Mouse (Mus musculus): ENCODE measurements around the gene Rac2.

Gene Rac2

GRCm38 (mm10) chr15:78585404-78585803 is 12.8 kb upstream of the Rac2 start:
- TF ChIP-seq NANOG (IDR thresholded peaks at IDR 0.05; ENCODE audit: borderline replicate concordance, low read length) (no peak), CTCF (conservative IDR thresholded peaks at IDR 0.05; ENCODE audit: low read length) (no peak), POU5F1 (IDR thresholded peaks at IDR 0.05; ENCODE audit: borderline replicate concordance, low read length) (no peak)
- H3K9me3 ChIP-seq (ENCODE audit: low read length), result peaks cover 6% of the 10 kb centered on the region; the same call in 1 of the 2 replicates
- no peaks in the 10 kb centered on the region for H3K36me3 ChIP-seq (ENCODE audit: insufficient read depth, low read length)

GRCm38 (mm10) chr15:78583352-78583751 is 10.8 kb upstream of the Rac2 start:
- TF ChIP-seq NANOG (IDR thresholded peaks at IDR 0.05; ENCODE audit: borderline replicate concordance, low read length) (no peak), POU5F1 (IDR thresholded peaks at IDR 0.05; ENCODE audit: borderline replicate concordance, low read length) (no peak)
- peaks cover 6% of the 10 kb centered on the region; the same call in 1 of the 2 replicates for H3K9me3 ChIP-seq (ENCODE audit: low read length)
- peaks cover 65% of the 10 kb centered on the region for H3K4me1 ChIP-seq (replicated peaks; ENCODE audit: low read depth, low read length)
- no peaks in the 10 kb centered on the region for H3K36me3 ChIP-seq (ENCODE audit: insufficient read depth, low read length)
- H3K4me3 ChIP-seq (replicated peaks; ENCODE audit: low read length), result 0 out of 2 replicates have a peak overlapping the region, but pooled peaks have one; percentile 14
- no peaks in the 10 kb centered on the region for H3K27me3 ChIP-seq (ENCODE audit: insufficient read depth, low read length)

More at GRCm38 (mm10) chr15:78585404-78585803, 12.8 kb upstream of the Rac2 start:
- peaks cover 62% of the 10 kb centered on the region for H3K4me1 ChIP-seq (replicated peaks; ENCODE audit: low read depth, low read length)
- no peaks in the 10 kb centered on the region for H3K27me3 ChIP-seq (ENCODE audit: insufficient read depth, low read length)
- H3K4me3 ChIP-seq (replicated peaks; ENCODE audit: low read length), result no peak overlapping the region

- Histone ChIP-seq H3K36me3 (ENCODE audit: insufficient read depth, low read length) (no peaks in the 10 kb centered on the region), H3K27me3 (ENCODE audit: insufficient read depth, low read length) (peaks cover 7% of the 10 kb centered on the region), H3K9me3 (ENCODE audit: low read length) (no peaks in the 10 kb centered on the region), H3K4me3 (replicated peaks; ENCODE audit: low read length) (no peak overlapping the region), H3K4me1 (replicated peaks; ENCODE audit: low read depth, low read length) (peaks cover 65% of the 10 kb centered on the region)
- TF ChIP-seq NANOG (IDR thresholded peaks at IDR 0.05; ENCODE audit: borderline replicate concordance, low read length) (peak; percentile 56; the same call in 1 of the 2 replicates), POU5F1 (IDR thresholded peaks at IDR 0.05; ENCODE audit: borderline replicate concordance, low read length) (no peak)
Measured at GRCm38 (mm10) chr15:78576284-78576810, 3.8 kb upstream of the Rac2 start.

- Histone ChIP-seq H3K9me3 (ENCODE audit: low read length) (no peaks in the 10 kb centered on the region), H3K27me3 (ENCODE audit: insufficient read depth, low read length) (peaks cover 7% of the 10 kb centered on the region), H3K36me3 (ENCODE audit: insufficient read depth, low read length) (no peaks in the 10 kb centered on the region), H3K4me1 (replicated peaks; ENCODE audit: low read depth, low read length) (peaks cover 57% of the 10 kb centered on the region), H3K4me3 (replicated peaks; ENCODE audit: low read length) (peak overlapping the region; percentile 43)
- no peak for TF ChIP-seq POU5F1 (IDR thresholded peaks at IDR 0.05; ENCODE audit: borderline replicate concordance, low read length)
- TF ChIP-seq CTCF (conservative IDR thresholded peaks at IDR 0.05; ENCODE audit: low read length), result no peak
- TF ChIP-seq NANOG (IDR thresholded peaks at IDR 0.05; ENCODE audit: borderline replicate concordance, low read length), result no peak
Measured at GRCm38 (mm10) chr15:78572270-78572600, 348 bp downstream of the Rac2 start.

- Histone ChIP-seq H3K27me3 (ENCODE audit: insufficient read depth, low read length) (peaks cover 7% of the 10 kb centered on the region), H3K4me3 (replicated peaks; ENCODE audit: low read length) (peak overlapping the region; percentile 43; the same call in 1 of the 2 replicates), H3K36me3 (ENCODE audit: insufficient read depth, low read length) (no peaks in the 10 kb centered on the region), H3K4me1 (replicated peaks; ENCODE audit: low read depth, low read length) (peaks cover 52% of the 10 kb centered on the region), H3K9me3 (ENCODE audit: low read length) (no peaks in the 10 kb centered on the region)
- TF ChIP-seq POU5F1 (IDR thresholded peaks at IDR 0.05; ENCODE audit: borderline replicate concordance, low read length) (no peak), NANOG (IDR thresholded peaks at IDR 0.05; ENCODE audit: borderline replicate concordance, low read length) (no peak), CTCF (conservative IDR thresholded peaks at IDR 0.05; ENCODE audit: low read length) (no peak)
Measured at GRCm38 (mm10) chr15:78571554-78572269, 871 bp downstream of the Rac2 start.

- TF ChIP-seq POU5F1 (IDR thresholded peaks at IDR 0.05; ENCODE audit: borderline replicate concordance, low read length), result no peak
- no peak for TF ChIP-seq CTCF (conservative IDR thresholded peaks at IDR 0.05; ENCODE audit: low read length)
- no peak for TF ChIP-seq NANOG (IDR thresholded peaks at IDR 0.05; ENCODE audit: borderline replicate concordance, low read length)
- Histone ChIP-seq H3K4me3 (replicated peaks; ENCODE audit: low read length) (no peak overlapping the region), H3K36me3 (ENCODE audit: insufficient read depth, low read length) (no peaks in the 10 kb centered on the region), H3K9me3 (ENCODE audit: low read length) (no peaks in the 10 kb centered on the region), H3K27me3 (ENCODE audit: insufficient read depth, low read length) (peaks cover 7% of the 10 kb centered on the region), H3K4me1 (replicated peaks; ENCODE audit: low read depth, low read length) (peaks cover 36% of the 10 kb centered on the region)
Measured at GRCm38 (mm10) chr15:78570170-78570569, 2.4 kb downstream of the Rac2 start.

- Histone ChIP-seq H3K4me3 (replicated peaks; ENCODE audit: low read length) (no peak overlapping the region), H3K27me3 (ENCODE audit: insufficient read depth, low read length) (peaks cover 5% of the 10 kb centered on the region), H3K36me3 (ENCODE audit: insufficient read depth, low read length) (no peaks in the 10 kb centered on the region), H3K4me1 (replicated peaks; ENCODE audit: low read depth, low read length) (peaks cover 31% of the 10 kb centered on the region), H3K9me3 (ENCODE audit: low read length) (no peaks in the 10 kb centered on the region)
- no peak for TF ChIP-seq POU5F1 (IDR thresholded peaks at IDR 0.05; ENCODE audit: borderline replicate concordance, low read length)
- no peak for TF ChIP-seq NANOG (IDR thresholded peaks at IDR 0.05; ENCODE audit: borderline replicate concordance, low read length)
- TF ChIP-seq CTCF (conservative IDR thresholded peaks at IDR 0.05; ENCODE audit: low read length), result no peak
Measured at GRCm38 (mm10) chr15:78567608-78568120, 4.9 kb downstream of the Rac2 start.

GRCm38 (mm10) chr15:78564764-78565435 is 7.7 kb downstream of the Rac2 start:
- Histone ChIP-seq H3K9me3 (ENCODE audit: low read length) (no peaks in the 10 kb centered on the region), H3K4me1 (replicated peaks; ENCODE audit: low read depth, low read length) (peaks cover 10% of the 10 kb centered on the region), H3K27me3 (ENCODE audit: insufficient read depth, low read length) (0 out of 2 replicates have a peak, but pooled peaks cover 4% of the 10 kb centered on the region), H3K4me3 (replicated peaks; ENCODE audit: low read length) (no peak overlapping the region), H3K36me3 (ENCODE audit: insufficient read depth, low read length) (no peaks in the 10 kb centered on the region)
- no peak for TF ChIP-seq CTCF (conservative IDR thresholded peaks at IDR 0.05; ENCODE audit: low read length)
- no peak for TF ChIP-seq POU5F1 (IDR thresholded peaks at IDR 0.05; ENCODE audit: borderline replicate concordance, low read length)
